Mouse (Mus musculus) MEL (cell line): Measurements from ENCODE around the gene Mrpl42. TPM values are rescaled to one million over a fixed set of nuclear protein-coding genes. Genes with fewer than 3 reads are reported as not detected.

Source experiments
- DNase-seq: peaks from one replicate; pipeline ENCODE4 v3.0.0; 2011; ENCODE audit warnings: low read depth, low spot score
- H3K27ac ChIP-seq: 2 replicates; pipeline ENCODE4 v1.5.1; 2012; ENCODE audit warnings: low read depth, mild to moderate bottlenecking, control low read depth, low read length, moderate library complexity; ENCODE audit not compliant: control insufficient read depth
- H3K27me3 ChIP-seq, 2 experiments: fragments of 150-350 bp in 1 of 2; sonication (generic) in 1 of 2; 2 replicates each; pipeline ENCODE4 v1.6.1; 2012; ENCODE audit warnings: low read length in 2 of 2, mild to moderate bottlenecking in 2 of 2, improper control_type of control experiment in 1 of 2, moderate library complexity in 1 of 2; ENCODE audit not compliant: insufficient read depth in 2 of 2, control insufficient read depth in 1 of 2
- H3K36me3 ChIP-seq, 2 experiments: 2 replicates each; pipeline ENCODE4 v1.6.1; 2012 to 2014; ENCODE audit warnings: low read length in 2 of 2, improper control_type of control experiment in 1 of 2, inconsistent platforms in 1 of 2, mild to moderate bottlenecking in 1 of 2; ENCODE audit not compliant: insufficient read depth in 2 of 2, control insufficient read depth in 1 of 2
- H3K4me1 ChIP-seq, 2 experiments: fragments of 150-350 bp in 1 of 2; sonication (generic) in 1 of 2; 2 replicates each; pipeline ENCODE4 v1.6.1; 2012; ENCODE audit warnings: low read length in 2 of 2, improper control_type of control experiment in 1 of 2, mild to moderate bottlenecking in 1 of 2; ENCODE audit not compliant: insufficient read depth in 2 of 2, control insufficient read depth in 1 of 2
- H3K4me3 ChIP-seq, 2 experiments: fragments of 150-350 bp in 1 of 2; sonication (generic) in 1 of 2; 2 replicates each; pipeline ENCODE4 v1.5.1; 2012; ENCODE audit warnings: low read depth in 2 of 2, low read length in 2 of 2, mild to moderate bottlenecking in 2 of 2, moderate library complexity in 2 of 2, control low read depth in 1 of 2, improper control_type of control experiment in 1 of 2; ENCODE audit not compliant: control insufficient read depth in 1 of 2, insufficient read depth in 1 of 2
- H3K79me2 ChIP-seq: 2 replicates; pipeline ENCODE4 v1.6.1; 2012; ENCODE audit warnings: mild to moderate bottlenecking, low read length, moderate library complexity; ENCODE audit not compliant: control insufficient read depth, poor library complexity, insufficient read depth
- H3K9ac ChIP-seq: 2 replicates; pipeline ENCODE4 v1.6.1; 2012; ENCODE audit warnings: low read depth, mild to moderate bottlenecking, control low read depth, low read length, moderate library complexity; ENCODE audit not compliant: control insufficient read depth, poor library complexity, severe bottlenecking
- H3K9me3 ChIP-seq: fragments of 150-350 bp; sonication (generic); replicated peaks from 2 replicates; pipeline ENCODE4 v1.6.1; 2012; ENCODE audit warnings: mild to moderate bottlenecking, low read length, improper control_type of control experiment, moderate library complexity; ENCODE audit not compliant: insufficient read depth
- BHLHE40 ChIP-seq: IDR thresholded peaks from 2 replicates; pipeline ENCODE4 v1.6.1; 2012; ENCODE audit warnings: low read depth, mild to moderate bottlenecking, inconsistent platforms, low read length, improper control_type of control experiment, borderline replicate concordance
- CHD2 ChIP-seq: IDR thresholded peaks from 2 replicates; pipeline ENCODE4 v1.6.1; 2011; ENCODE audit warnings: low read length, improper control_type of control experiment
- E2F4 ChIP-seq: IDR thresholded peaks from 2 replicates; pipeline ENCODE4 v1.6.1; 2011; ENCODE audit warnings: low read depth, low read length, improper control_type of control experiment, borderline replicate concordance
- ELF1 ChIP-seq: IDR thresholded peaks from 2 replicates; pipeline ENCODE4 v1.6.1; 2014; ENCODE audit warnings: low read depth, mild to moderate bottlenecking, inconsistent platforms, low read length, improper control_type of control experiment, moderate library complexity
- GABPA ChIP-seq: IDR thresholded peaks from 2 replicates; pipeline ENCODE4 v1.6.1; 2012; ENCODE audit warnings: low read depth, mild to moderate bottlenecking, inconsistent platforms, low read length, improper control_type of control experiment, moderate library complexity
- GATA1 ChIP-seq: IDR thresholded peaks from 2 replicates; pipeline ENCODE4 v1.6.1; 2011; ENCODE audit warnings: low read depth, low read length, improper control_type of control experiment
- HCFC1 ChIP-seq: IDR thresholded peaks from 2 replicates; pipeline ENCODE4 v1.6.1; 2012; ENCODE audit warnings: low read depth, mild to moderate bottlenecking, inconsistent platforms, low read length, improper control_type of control experiment, moderate library complexity
- JUND ChIP-seq: IDR thresholded peaks from 2 replicates; pipeline ENCODE4 v1.6.1; 2011; ENCODE audit warnings: low read depth, mild to moderate bottlenecking, improper control_type of control experiment, low read length
- KAT2A ChIP-seq: conservative IDR thresholded peaks from 2 replicates; pipeline ENCODE4 v1.6.1; 2012; ENCODE audit warnings: low read depth, low read length, improper control_type of control experiment, inconsistent platforms
- MAFK ChIP-seq: IDR thresholded peaks from 2 replicates; pipeline ENCODE4 v1.6.1; 2011; ENCODE audit warnings: low read depth, mild to moderate bottlenecking, low read length, improper control_type of control experiment, borderline replicate concordance
- MAX ChIP-seq: IDR thresholded peaks from 2 replicates; pipeline ENCODE4 v1.6.1; 2011; ENCODE audit warnings: low read length, improper control_type of control experiment
- MAZ ChIP-seq: IDR thresholded peaks from 2 replicates; pipeline ENCODE4 v1.6.1; 2012; ENCODE audit warnings: low read depth, mild to moderate bottlenecking, inconsistent platforms, low read length, improper control_type of control experiment
- MEF2A ChIP-seq: IDR thresholded peaks from 2 replicates; pipeline ENCODE4 v1.6.1; 2014; ENCODE audit warnings: low read depth, mild to moderate bottlenecking, inconsistent platforms, low read length, improper control_type of control experiment; ENCODE audit not compliant: poor library complexity, insufficient replicate concordance, severe bottlenecking; ENCODE audit errors: extremely low read depth
- MXI1 ChIP-seq: IDR thresholded peaks from 2 replicates; pipeline ENCODE4 v1.6.1; 2011; ENCODE audit warnings: mild to moderate bottlenecking, low read depth, low read length, improper control_type of control experiment
- MYB ChIP-seq: IDR thresholded peaks from 2 replicates; pipeline ENCODE4 v1.6.1; 2011; ENCODE audit warnings: mild to moderate bottlenecking, low read depth, low read length, improper control_type of control experiment
- NELFE ChIP-seq: IDR thresholded peaks from 2 replicates; pipeline ENCODE4 v1.6.1; 2011; ENCODE audit warnings: low read depth, low read length, improper control_type of control experiment
- NRF1 ChIP-seq: IDR thresholded peaks from 2 replicates; pipeline ENCODE4 v1.6.1; 2014; ENCODE audit warnings: low read depth, mild to moderate bottlenecking, inconsistent platforms, low read length, improper control_type of control experiment, moderate library complexity; ENCODE audit not compliant: poor library complexity, insufficient read depth, severe bottlenecking
- POLR2A ChIP-seq, 2 experiments: IDR thresholded peaks; 2 replicates each; pipeline ENCODE4 v1.6.1; 2011 to 2012; ENCODE audit warnings: low read length in 2 of 2, mild to moderate bottlenecking in 2 of 2, control low read depth in 1 of 2, improper control_type of control experiment in 1 of 2, low read depth in 1 of 2, moderate library complexity in 1 of 2; ENCODE audit not compliant: control insufficient read depth in 1 of 2, insufficient read depth in 1 of 2, poor library complexity in 1 of 2
- POLR2AphosphoS5 ChIP-seq: IDR thresholded peaks from 2 replicates; pipeline ENCODE4 v1.6.1; 2012; ENCODE audit warnings: low read depth, borderline replicate concordance, mild to moderate bottlenecking, inconsistent platforms, low read length, moderate library complexity, mixed read lengths
- RAD21 ChIP-seq: IDR thresholded peaks from 2 replicates; pipeline ENCODE4 v1.6.1; 2011; ENCODE audit warnings: mild to moderate bottlenecking, low read depth, low read length, improper control_type of control experiment
- SIN3A ChIP-seq: IDR thresholded peaks from 2 replicates; pipeline ENCODE4 v1.6.1; 2012; ENCODE audit warnings: low read length, improper control_type of control experiment, inconsistent platforms
- TAL1 ChIP-seq: IDR thresholded peaks from 2 replicates; pipeline ENCODE4 v1.6.1; 2012; ENCODE audit warnings: mild to moderate bottlenecking, inconsistent platforms, low read length, moderate library complexity, mixed read lengths
- TBP ChIP-seq: IDR thresholded peaks from 2 replicates; pipeline ENCODE4 v1.8.0; 2011; ENCODE audit warnings: low read depth, low read length, improper control_type of control experiment
- TCF12 ChIP-seq: IDR thresholded peaks from 2 replicates; pipeline ENCODE4 v1.6.1; 2014; ENCODE audit warnings: low read depth, mild to moderate bottlenecking, inconsistent platforms, low read length, improper control_type of control experiment, moderate library complexity
- USF1 ChIP-seq: IDR thresholded peaks from 2 replicates; pipeline ENCODE4 v1.6.1; 2014; ENCODE audit warnings: low read depth, mild to moderate bottlenecking, inconsistent platforms, low read length, improper control_type of control experiment, moderate library complexity
- USF2 ChIP-seq, 2 experiments: IDR thresholded peaks; 2 replicates each; pipeline ENCODE4 v1.6.1; 2011 to 2012; ENCODE audit warnings: improper control_type of control experiment in 2 of 2, low read length in 2 of 2, borderline replicate concordance in 1 of 2, inconsistent platforms in 1 of 2, low read depth in 1 of 2, mild to moderate bottlenecking in 1 of 2; ENCODE audit not compliant: insufficient read depth in 1 of 2
- ZC3H11A ChIP-seq: IDR thresholded peaks from 2 replicates; pipeline ENCODE4 v1.6.1; 2012; ENCODE audit warnings: low read depth, mild to moderate bottlenecking, inconsistent platforms, low read length, improper control_type of control experiment
- ZKSCAN1 ChIP-seq: IDR thresholded peaks from 2 replicates; pipeline ENCODE4 v1.6.1; 2012; ENCODE audit warnings: low read depth, mild to moderate bottlenecking, inconsistent platforms, low read length, improper control_type of control experiment, moderate library complexity
- ZMIZ1 ChIP-seq: IDR thresholded peaks from 2 replicates; pipeline ENCODE4 v1.6.1; 2012; ENCODE audit warnings: low read depth, mild to moderate bottlenecking, inconsistent platforms, low read length, improper control_type of control experiment, moderate library complexity
- polyA plus RNA-seq, 2 experiments: library from polyadenylated mRNA; stranded (reverse) in 1 of 2; unstranded in 1 of 2; fragments of >175 nt in 1 of 2; fragments of >200 nt in 1 of 2; gene quantifications; 2 replicates each; pipeline versions ENCODE4 v1.2.1 to v1.2.4; 2012; ENCODE audit warnings: low replicate concordance in 2 of 2, low read depth in 1 of 2; ENCODE audit not compliant: insufficient read length in 2 of 2, insufficient read depth in 1 of 2, missing spikeins in 1 of 2
- total RNA-seq: library from RNA; depleted of rRNA; stranded (reverse); fragments of 300-350 nt; gene quantifications from 2 replicates; pipeline ENCODE4 v1.2.3, GENCODE M21; 2012

Gene Mrpl42
- total and polyA plus RNA-seq, 3 experiments = 187 to 1,026 (median 298) TPM

DNA sequence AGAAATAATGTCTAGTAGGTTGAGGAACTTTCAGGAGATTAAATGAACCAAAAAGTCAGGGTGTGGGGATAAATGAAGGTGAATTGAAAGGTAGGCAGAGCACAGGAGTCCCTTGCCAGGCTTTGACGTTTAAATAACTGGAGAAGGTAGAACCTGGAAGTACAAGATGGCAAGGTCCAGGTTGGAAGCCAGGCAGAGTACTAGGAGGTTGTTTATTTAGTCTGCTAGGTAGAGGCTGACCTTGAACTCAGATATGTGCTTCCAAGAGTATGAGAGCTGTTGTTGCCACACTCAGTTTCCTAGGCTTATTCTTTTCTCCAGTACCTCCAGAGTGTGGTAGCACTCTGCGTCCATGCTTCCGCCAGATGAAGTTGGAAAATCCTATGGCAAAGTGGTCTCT lies 38.1 kb upstream of the Mrpl42 start:
- Histone ChIP-seq H3K9me3 (no peaks in the 10 kb centered on the region), H3K79me2 (peaks cover 43% of the 10 kb centered on the region), H3K27me3 (no peaks in the 10 kb centered on the region), H3K9ac (no peak overlapping the region), H3K4me1 (peaks cover 2 to 3% of the 10 kb centered on the region in 2 experiments; a peak in 2 of 4 replicates)
- no peak for DNase-seq
- TF ChIP-seq ELF1 = no peak
- no peak for TF ChIP-seq KAT2A
- no peak for TF ChIP-seq NELFE
- no peak for TF ChIP-seq MYB
- no peak for TF ChIP-seq TAL1
- no peak for TF ChIP-seq ZC3H11A
- TF ChIP-seq SIN3A = no peak
- TF ChIP-seq MEF2A = no peak
- TF ChIP-seq TCF12 = no peak
- no peak for TF ChIP-seq E2F4
- TF ChIP-seq BHLHE40 = no peak
- no peak for TF ChIP-seq GABPA
- TF ChIP-seq MAZ = no peak
- no peak for TF ChIP-seq CHD2
- TF ChIP-seq JUND = no peak
- TF ChIP-seq HCFC1 = no peak
- no peak for TF ChIP-seq GATA1
- TF ChIP-seq USF1 = no peak
- no peak for TF ChIP-seq POLR2AphosphoS5
- TF ChIP-seq MXI1 = no peak
- TF ChIP-seq, all 39 proteins: peak for 0
- H3K4me3 ChIP-seq = no peak overlapping the region
- no peak overlapping the region for H3K27ac ChIP-seq
- peaks cover 4 to 11% of the 10 kb centered on the region in 2 experiments for H3K36me3 ChIP-seq

GRCm38 (mm10) chr10:95539260-95539659 lies 37.5 kb upstream of the Mrpl42 start:
- TF ChIP-seq CHD2 (no peak), ZMIZ1 (no peak), TBP (no peak), POLR2A (IDR thresholded peaks at IDR 0.05; ENCODE audit: control insufficient read depth in 1 of 2, insufficient read depth in 1 of 2, low read depth in 1 of 2, low read length in 2 of 2, poor library complexity in 1 of 2) (no peak), TCF12 (no peak), MYB (no peak), USF2 (IDR thresholded peaks at IDR 0.05; ENCODE audit: borderline replicate concordance in 1 of 2, insufficient read depth in 1 of 2, low read depth in 1 of 2, low read length in 2 of 2) (no peak), ZKSCAN1 (no peak), POLR2AphosphoS5 (no peak), MXI1 (no peak), RAD21 (no peak), NRF1 (no peak), MAX (no peak), E2F4 (no peak), JUND (no peak), MAFK (no peak), BHLHE40 (no peak), MAZ (no peak), GABPA (no peak)
- Histone ChIP-seq H3K27me3 (no peaks in the 10 kb centered on the region), H3K9me3 (no peaks in the 10 kb centered on the region)

More at GRCm38 (mm10) chr10:95539260-95539659, 37.5 kb upstream of the Mrpl42 start:
- DNase-seq = no peak
- no peak overlapping the region for H3K4me3 ChIP-seq
- H3K9ac ChIP-seq = no peak overlapping the region
- peaks cover 47% of the 10 kb centered on the region for H3K79me2 ChIP-seq
- peaks cover 4 to 11% of the 10 kb centered on the region in 2 experiments for H3K36me3 ChIP-seq
- H3K4me1 ChIP-seq = peaks cover 2 to 3% of the 10 kb centered on the region in 2 experiments; a peak in 2 of 4 replicates
- H3K27ac ChIP-seq = no peak overlapping the region
